ENCODE assay signal across 8 mouse cellular contexts in the genomic region with DNA sequence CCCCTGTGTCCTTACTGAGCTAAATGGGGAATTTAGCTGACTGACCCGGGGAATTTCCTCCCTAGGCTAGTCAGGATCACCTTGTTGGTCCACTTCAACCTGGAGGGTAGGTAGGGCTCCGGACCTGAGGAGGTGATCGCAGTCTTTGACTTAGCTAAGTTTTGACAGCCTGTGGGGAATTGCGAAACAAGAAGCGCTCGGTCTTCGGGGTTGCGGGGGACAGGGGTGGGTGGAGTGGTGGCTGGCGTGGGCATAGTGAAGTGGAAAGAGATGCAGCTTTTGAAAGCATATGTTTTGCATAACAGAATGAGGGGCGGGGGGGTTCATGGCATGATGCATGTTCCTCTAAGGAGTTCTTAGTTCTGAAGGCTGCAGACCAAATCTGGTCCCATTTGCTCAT. TPM values are rescaled to one million over a fixed set of nuclear protein-coding genes. Genes with fewer than 3 reads are reported as not detected.
DNase-seq lines count a peak whose midpoint lies in the region; ATAC-seq and TF ChIP-seq lines count a peak whose summit lies in the region.

No protein-coding gene starts in this region.

- TF ChIP-seq CTCF in ES-Bruce4 (IDR thresholded peaks at IDR 0.05; ENCODE audit: low read depth, low read length), result no peak

- H3K27ac ChIP-seq in ES-Bruce4 (ENCODE audit: insufficient read depth, low read length), result peak overlapping the region; percentile 32
- H3K27ac ChIP-seq in forebrain, embryonic 13.5 days, result no peak overlapping the region

- no peaks in the 10 kb centered on the region for H3K9me3 ChIP-seq in ES-Bruce4 (replicated peaks; ENCODE audit: control insufficient read depth, insufficient read depth, low read length, poor library complexity, severe bottlenecking)
- H3K9me3 ChIP-seq in forebrain, embryonic 13.5 days (replicated peaks), result no peaks in the 10 kb centered on the region
- no peaks in the 10 kb centered on the region for H3K9me3 ChIP-seq in megakaryocyte, embryonic 14.5 days

- peak; percentile 8 for ATAC-seq in frontal cortex, adult (ENCODE audit: low TSS enrichment)
- no peak for ATAC-seq in forebrain, embryonic 13.5 days

- peak overlapping the region; percentile 88 for H3K9ac ChIP-seq in ES-Bruce4 (ENCODE audit: low read depth, poor library complexity, severe bottlenecking)
- H3K9ac ChIP-seq in forebrain, embryonic 13.5 days, result peak overlapping the region; percentile 76

- peaks cover 7% of the 10 kb centered on the region for H3K36me3 ChIP-seq in ES-Bruce4 (ENCODE audit: control insufficient read depth, insufficient read depth, low read length, poor library complexity, severe bottlenecking)
- peaks cover 13% of the 10 kb centered on the region for H3K36me3 ChIP-seq in forebrain, embryonic 13.5 days (ENCODE audit: poor library complexity, severe bottlenecking)
- peaks cover 42% of the 10 kb centered on the region for H3K36me3 ChIP-seq in megakaryocyte, embryonic 14.5 days (replicated peaks; ENCODE audit: low read length)

- peak overlapping the region; percentile 97 for H3K4me3 ChIP-seq in ES-Bruce4 (ENCODE audit: low read depth, low read length)
- peak overlapping the region; percentile 63 for H3K4me3 ChIP-seq in forebrain, embryonic 13.5 days
- peak overlapping the region; percentile 96 for H3K4me3 ChIP-seq in megakaryocyte, embryonic 14.5 days (replicated peaks)

- no peak for TF ChIP-seq POLR2A in ES-Bruce4 (IDR thresholded peaks at IDR 0.05; ENCODE audit: insufficient read depth, low read length)

- WGBS in forebrain, embryonic 13.5 days, result 6% methylated on average over 10 of the region's 10 CpGs

- no peaks in the 10 kb centered on the region for H3K4me1 ChIP-seq in ES-Bruce4 (ENCODE audit: control insufficient read depth, insufficient read depth, low read length)
- H3K4me1 ChIP-seq in forebrain, embryonic 13.5 days, result peaks cover 6% of the 10 kb centered on the region
- peaks cover 52% of the 10 kb centered on the region for H3K4me1 ChIP-seq in megakaryocyte, embryonic 14.5 days

- no peaks in the 10 kb centered on the region for H3K27me3 ChIP-seq in ES-Bruce4 (ENCODE audit: control insufficient read depth, insufficient read depth, low read length, poor library complexity, severe bottlenecking)
- H3K27me3 ChIP-seq in forebrain, embryonic 13.5 days, result no peaks in the 10 kb centered on the region
- H3K27me3 ChIP-seq in megakaryocyte, embryonic 14.5 days (replicated peaks), result no peaks in the 10 kb centered on the region

- H3K4me2 ChIP-seq in forebrain, embryonic 13.5 days, result peak overlapping the region; percentile 81

- TF ChIP-seq EP300 in ES-Bruce4 (IDR thresholded peaks at IDR 0.05; ENCODE audit: insufficient read depth, low read depth, low read length), result no peak

- no peak for DNase-seq in frontal cortex, postnatal 25 days (ENCODE audit: low spot score in 2 of 2)
- peak; percentile 24 for DNase-seq in kidney, postnatal 10 days
- peak; percentile 28 for DNase-seq in thymus, postnatal 14 days
- DNase-seq in left cerebral cortex, adult 11 months (ENCODE audit: low spot score), result no peak

RNA-seq across cellular contexts. Expression of a gene that starts 0.8 kb away (rescaled TPM):
- 36.3 and 38.7 TPM in 2 replicates for polyA plus RNA-seq in ES-Bruce4 (2011; ENCODE audit: insufficient read depth, insufficient read length, low read depth, missing spikeins)
- 11.1 and 11.8 TPM in 2 replicates for polyA plus RNA-seq in forebrain, embryonic 13.5 days (2015; fragmentation: Nextera tagmentation; extraction: Ambion mirVana)
- 1.8 and 3.6 TPM in 2 replicates for polyA plus RNA-seq in megakaryocyte, embryonic 14.5 days (2012; ENCODE audit: insufficient read depth, low replicate concordance)

RNA-seq across cellular contexts. Expression of a gene that starts 24.0 kb away (rescaled TPM):
- not detected in 2 replicates for polyA plus RNA-seq in ES-Bruce4 (2011; ENCODE audit: insufficient read depth, insufficient read length, low read depth, missing spikeins)
- polyA plus RNA-seq in forebrain, embryonic 13.5 days (2015; fragmentation: Nextera tagmentation; extraction: Ambion mirVana), result not detected in 2 replicates
- 0.13 TPM in 1 of 2 replicates, not detected in the other for polyA plus RNA-seq in megakaryocyte, embryonic 14.5 days (2012; ENCODE audit: insufficient read depth, low replicate concordance)

RNA-seq across cellular contexts. Expression of a gene that starts 28.6 kb away (rescaled TPM):
- 79.9 and 89.9 TPM in 2 replicates for polyA plus RNA-seq in ES-Bruce4 (2011; ENCODE audit: insufficient read depth, insufficient read length, low read depth, missing spikeins)
- polyA plus RNA-seq in forebrain, embryonic 13.5 days (2015; fragmentation: Nextera tagmentation; extraction: Ambion mirVana), result 20.2 and 21.5 TPM in 2 replicates
- 2.0 and 5.1 TPM in 2 replicates for polyA plus RNA-seq in megakaryocyte, embryonic 14.5 days (2012; ENCODE audit: insufficient read depth, low replicate concordance)

Comparison
In these comparisons a context has a peak if more than half of its experiments do, and no peak if none do; other contexts are left out.
1. DNase-seq: peak in kidney, postnatal 10 days (single experiment) and thymus, postnatal 14 days (single experiment); none in frontal cortex, postnatal 25 days (0 of 2) and left cerebral cortex, adult 11 months (single experiment).
2. Peak in every context shown above with its lines, with median percentiles within 50 percentile points of each other: H3K4me3 ChIP-seq.